Mouse (Mus musculus): ENCODE results near the gene Tmem147.
A peak's percentile ranks its signal among the peaks of the same experiment; 100 is the strongest.

Tmem147 gene

DNA sequence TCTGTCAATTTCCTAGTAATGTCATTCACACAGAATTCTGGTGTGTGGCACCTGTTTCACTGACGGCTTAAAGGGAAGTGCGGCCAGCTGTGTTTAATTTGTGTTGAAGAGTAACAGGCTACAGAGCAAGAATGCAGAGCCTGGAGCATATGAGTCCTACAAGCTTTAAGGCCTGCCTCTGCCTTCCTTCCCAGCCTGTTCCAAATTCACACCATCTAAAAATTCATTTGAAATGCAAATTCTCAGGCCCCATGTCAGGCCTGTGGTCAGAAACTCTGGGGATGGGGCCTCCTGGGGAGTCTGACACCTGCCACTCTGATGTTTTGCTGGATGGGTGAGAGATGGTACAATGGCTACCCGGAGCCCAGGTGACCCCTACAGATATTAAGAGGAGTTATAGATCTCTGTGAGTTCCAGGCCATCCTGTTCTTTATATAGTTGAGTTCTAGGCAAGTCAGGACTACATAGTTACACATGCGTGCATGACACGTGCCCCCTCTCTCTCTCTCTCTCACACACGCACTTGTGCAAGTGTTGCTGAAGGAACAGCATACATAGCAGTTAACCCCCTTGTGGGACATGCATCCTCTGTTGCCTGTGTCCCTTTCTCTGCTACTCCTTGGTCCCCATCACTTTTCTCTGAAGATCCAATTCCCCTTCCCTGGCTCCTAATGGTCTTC is 5.9 kb downstream of the Tmem147 start:
- no peak for DNase-seq

- DNase-seq: no peak
These were observed 8.1 kb downstream of the Tmem147 start for GRCm38 (mm10) chr7:30721286-30721685.

DNA sequence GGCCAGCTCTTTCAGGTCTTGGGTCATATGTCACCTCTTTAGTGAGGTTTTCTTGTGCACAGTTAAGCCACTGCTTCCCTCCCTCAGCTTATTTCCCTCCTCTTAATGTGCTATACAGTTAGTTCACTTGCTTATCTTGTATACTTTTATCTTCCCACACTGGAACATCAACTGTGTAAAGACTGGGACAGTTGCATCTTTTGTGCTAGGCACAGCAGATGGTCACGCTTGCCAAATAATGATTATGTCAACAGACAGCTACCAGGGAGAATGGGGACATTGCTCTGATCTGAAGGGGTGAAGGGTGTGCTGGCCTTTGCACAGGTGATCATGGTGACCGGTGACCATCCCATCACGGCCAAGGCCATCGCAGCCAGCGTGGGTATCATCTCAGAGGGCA is 9.7 kb downstream of the Tmem147 start:
- DNase-seq: no peak

- DNase-seq: no peak
These were observed 11.7 kb downstream of the Tmem147 start for GRCm38 (mm10) chr7:30717716-30718046.

- DNase-seq: peak; percentile 78 to 85
These were observed 12.2 kb downstream of the Tmem147 start for GRCm38 (mm10) chr7:30717006-30717715.

DNA sequence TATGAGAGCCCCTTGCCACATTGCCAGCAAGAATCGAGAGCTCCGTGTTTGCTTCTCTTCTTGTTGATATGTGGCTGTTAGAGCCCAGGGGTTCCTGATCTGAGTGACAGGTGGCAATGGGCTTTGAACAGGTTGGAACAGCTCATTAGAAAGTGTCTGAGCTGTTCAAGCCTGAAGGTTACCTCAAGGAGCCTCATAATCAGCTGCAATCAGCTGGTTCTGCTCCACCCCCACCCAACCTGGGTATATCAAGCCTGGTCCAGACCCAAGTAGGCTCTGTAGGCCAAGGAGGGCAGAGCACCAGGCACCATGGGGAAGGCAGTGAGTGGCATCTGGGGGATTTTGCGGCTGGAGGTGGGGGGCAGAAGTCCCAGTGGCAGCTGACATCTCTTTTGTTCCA is 17.4 kb downstream of the Tmem147 start, which contains the start of gene Atp4a:
TSS of gene Atp4a (plus strand) at position 268 of the 400 bp plus-strand sequence.
- DNase-seq: no peak

GRCm38 (mm10) chr7:30707441-30707840 is 21.9 kb downstream of the Tmem147 start:
- DNase-seq: no peak

- no peak for DNase-seq
These were observed 23.0 kb downstream of the Tmem147 start for GRCm38 (mm10) chr7:30706214-30706882.

DNA sequence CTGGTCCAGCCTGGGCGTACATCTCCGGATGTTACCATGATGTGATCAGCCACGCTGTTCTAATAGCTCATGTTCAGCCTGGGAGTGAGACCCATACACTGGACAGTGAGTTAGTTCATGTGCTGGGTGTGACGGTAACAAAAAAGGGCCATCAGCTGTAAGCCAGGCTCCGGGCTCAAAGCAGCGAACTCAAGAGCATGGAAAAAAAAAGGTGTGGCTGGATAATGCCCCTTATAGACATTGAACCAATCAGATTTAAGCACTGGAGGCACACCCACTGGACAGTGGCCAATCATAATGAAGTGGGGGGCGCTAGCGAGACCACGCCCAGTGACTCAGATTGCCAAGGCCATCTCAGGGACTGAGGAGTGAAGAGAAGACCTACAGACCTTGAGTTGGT is 30.8 kb downstream of the Tmem147 start, which contains the start of gene 2200002J24Rik:
TSS of gene 2200002J24Rik (plus strand) at position 338 of the 400 bp plus-strand sequence.
- DNase-seq: peak; percentile 50 to 62

DNA sequence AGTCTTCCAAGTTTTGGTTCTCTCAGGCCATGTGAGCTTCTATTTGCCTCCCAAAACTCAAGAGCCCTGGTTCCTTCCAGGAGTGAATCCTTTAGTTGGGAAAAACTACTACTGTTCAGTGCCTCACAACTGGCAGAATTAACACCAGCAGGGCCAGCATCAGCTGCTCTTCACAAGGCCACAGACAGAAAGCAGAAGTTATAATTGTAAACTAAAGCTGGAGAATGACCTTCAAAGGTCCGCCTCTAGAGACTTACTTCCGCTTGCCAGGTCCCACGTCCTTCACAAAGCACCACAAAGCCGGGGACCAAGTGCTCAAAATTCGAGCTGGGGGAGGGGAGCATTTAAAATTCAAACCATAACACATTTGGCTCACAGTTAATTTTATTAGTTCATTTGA is 31.2 kb downstream of the Tmem147 start:
- DNase-seq: no peak

GRCm38 (mm10) chr7:30688325-30688724 is 41.0 kb downstream of the Tmem147 start:
- DNase-seq: no peak

GRCm38 (mm10) chr7:30683425-30683824 is 45.9 kb downstream of the Tmem147 start:
- DNase-seq: no peak

DNA sequence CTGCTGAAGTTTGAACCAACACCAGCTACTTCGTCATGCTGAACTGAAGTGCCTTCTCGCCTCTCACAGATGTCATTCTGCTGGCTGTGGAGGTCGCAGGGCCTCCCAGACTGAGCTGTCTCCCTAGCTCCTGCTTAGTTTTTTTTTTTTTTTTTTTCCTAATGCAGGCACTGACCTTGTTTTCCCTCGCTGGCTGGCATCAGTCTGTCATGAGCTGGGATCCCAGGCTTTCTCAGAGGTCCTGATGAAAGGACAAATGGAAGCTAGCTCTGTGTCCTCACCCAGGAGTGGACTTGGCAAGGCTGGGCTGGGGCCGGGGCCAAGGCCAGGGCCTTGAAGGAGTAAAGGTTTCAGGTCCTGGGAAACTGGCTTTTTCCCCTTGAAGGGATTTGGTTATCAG is 47.4 kb downstream of the Tmem147 start:
- no peak for DNase-seq

GRCm38 (mm10) chr7:30678263-30678975 is 50.9 kb downstream of the Tmem147 start:
- peak; percentile 36 to 39 for DNase-seq

Measured in kidney, postnatal 4 days (tissue).